Mouse (Mus musculus) heart, adult 2 months (tissue): ENCODE measurements around the gene Gtf3c2. TPM values are rescaled to one million over a fixed set of nuclear protein-coding genes. Genes with fewer than 3 reads are reported as not detected.

Experiments used
- DNase-seq, 2 experiments: peaks; one replicate each; pipeline ENCODE4 v3.0.0; 2021
- H3K27ac ChIP-seq: fragments of 200-600 bp; 2 replicates; pipeline ENCODE4 v1.8.1; 2022
- H3K27me3 ChIP-seq: fragments of 200-500 bp; 2 replicates; pipeline ENCODE4 v1.6.1; 2012; ENCODE audit warnings: mild to moderate bottlenecking, low read length, inconsistent platforms, mixed read lengths; ENCODE audit not compliant: control insufficient read depth, insufficient read depth
- H3K36me3 ChIP-seq: fragments of 200-500 bp; 2 replicates; pipeline ENCODE4 v1.6.1; 2012; ENCODE audit warnings: low read length, inconsistent platforms; ENCODE audit not compliant: control insufficient read depth, insufficient read depth
- H3K4me1 ChIP-seq: fragments of 200-500 bp; 2 replicates; pipeline ENCODE4 v1.6.1; 2011; ENCODE audit warnings: low read length; ENCODE audit not compliant: control insufficient read depth, insufficient read depth
- H3K4me3 ChIP-seq: fragments of 200-600 bp; 2 replicates; pipeline ENCODE4 v1.8.1; 2022
- H3K79me2 ChIP-seq: fragments of 200-500 bp; replicated peaks from 2 replicates; pipeline ENCODE4 v1.6.1; 2012; ENCODE audit warnings: mild to moderate bottlenecking, inconsistent platforms, low read length, moderate library complexity, mixed read lengths; ENCODE audit not compliant: control insufficient read depth, insufficient read depth
- H3K9ac ChIP-seq: fragments of 200-500 bp; 2 replicates; pipeline ENCODE4 v1.6.1; 2012; ENCODE audit warnings: low read depth, mild to moderate bottlenecking, control low read depth, inconsistent platforms, low read length, mixed read lengths
- CTCF ChIP-seq: fragments of 200-600 bp; IDR thresholded peaks from 2 replicates; pipeline ENCODE4 v1.8.1; 2022; ENCODE audit warnings: antibody characterized with exemption, mild to moderate bottlenecking, moderate library complexity
- EP300 ChIP-seq: fragments of 200-500 bp; IDR thresholded peaks from 2 replicates; pipeline ENCODE4 v1.6.1; 2011; ENCODE audit warnings: low read depth, low read length, control low read depth; ENCODE audit not compliant: insufficient read depth
- POLR2A ChIP-seq: fragments of 200-500 bp; IDR thresholded peaks from 2 replicates; pipeline ENCODE4 v1.6.1; 2011; ENCODE audit warnings: mild to moderate bottlenecking, low read depth, low read length, control low read depth; ENCODE audit not compliant: insufficient read depth
- WGBS: fragments of 180-500 bp; shearing (Covaris S2); methylation state at CpG from one replicate; pipeline ENCODE4 v1.1.7; 2018; 5-methylcytosine and 5-hydroxymethylcytosine counted together
- intact Hi-C: fragments of 180-260 bp; cut with DNase I; formaldehyde crosslinking; loops from one replicate; pipeline ENCODE4 v1.15.1; 2025
- long read RNA-seq: library from polyadenylated mRNA; stranded (forward); transcript quantifications from one replicate; pipeline ENCODE4 v2.0.0, GENCODE M21; 2021
- polyA plus RNA-seq: library from polyadenylated mRNA; depleted of rRNA; stranded (reverse); fragments of >200 nt; gene quantifications from 2 replicates; pipeline ENCODE4 v1.2.3, GENCODE M21; 2012; rRNA removed
- total RNA-seq, 2 experiments: library from RNA; stranded (reverse); gene quantifications; 2 replicates each; pipeline ENCODE4 v1.2.3; 2021

Gtf3c2 gene
- total RNA-seq: 10 to 100 TPM; 27.4 to 32.3 TPM
- 34.8 and 56.2 TPM in 2 replicates for polyA plus RNA-seq
- long read RNA-seq, full-length matches to known transcripts: 3 of 13 reads
- long read RNA-seq, partial matches to known transcripts: 4 of 13 reads
- long read RNA-seq, other reads (novel, unspliced or antisense): 6 of 13 reads

- Histone ChIP-seq H3K4me3 (peak within 1 kb of the TSS; percentile 79), H3K4me1 (no peaks in the 10 kb centered on the region), H3K27me3 (no peaks in the 10 kb centered on the region), H3K79me2 (0 out of 2 replicates have a peak, but pooled peaks cover 2% of the 10 kb centered on the region), H3K27ac (peak within 1 kb of the TSS; percentile 94), H3K9ac (peak within 1 kb of the TSS; percentile 73), H3K36me3 (no peaks in the 10 kb centered on the region; the same call in 1 of the 2 replicates)
- intact Hi-C loops: loop anchor here (1.0 to 5.0 kb wide), 5 partner anchors 13 to 128 kb away; partner anchors contain the start of genes Cad, Eif2b4, Ift172 and Mpv17
- peak; percentile 93 to 95 for DNase-seq
- TF ChIP-seq EP300 (peak; percentile 69), CTCF (peak; percentile 29; the same call in 1 of the 2 replicates), POLR2A (peak; percentile 88)
- WGBS: 1% methylated on average over 59 of the region's 59 CpGs
Measured at GRCm38 (mm10) chr5:31179766-31180630, at the start of gene Gtf3c2, which contains the start of gene Gm29609. Gtf3c2 (minus strand) TSS chr5:31180144. Gm29609 (minus strand) TSS chr5:31179911.

- no peak for DNase-seq
- TF ChIP-seq CTCF (no peak), POLR2A (no peak), EP300 (no peak)
- H3K79me2 ChIP-seq: no peaks in the 10 kb centered on the region
- H3K4me3 ChIP-seq: no peak overlapping the region
- no peaks in the 10 kb centered on the region for H3K36me3 ChIP-seq
- intact Hi-C loops: no loop called here
- no peaks in the 10 kb centered on the region for H3K27me3 ChIP-seq
- H3K27ac ChIP-seq: no peak overlapping the region
- WGBS: 63% methylated on average over 1 of the region's 1 CpGs
- no peak overlapping the region for H3K9ac ChIP-seq
- no peaks in the 10 kb centered on the region for H3K4me1 ChIP-seq
Measured at GRCm38 (mm10) chr5:31226641-31227040, 46.7 kb upstream of the Gtf3c2 start.

GRCm38 (mm10) chr5:31222696-31223095 lies 42.8 kb upstream of the Gtf3c2 start:
- H3K9ac ChIP-seq: no peak overlapping the region
- TF ChIP-seq CTCF (no peak), EP300 (no peak), POLR2A (no peak)
- no peaks in the 10 kb centered on the region for H3K27me3 ChIP-seq
- H3K79me2 ChIP-seq: 0 out of 2 replicates have a peak, but pooled peaks cover 2% of the 10 kb centered on the region
- intact Hi-C loops: loop anchor here (5.0 kb wide), 1 partner anchor 105 kb away; no protein-coding TSS in a partner anchor
- H3K4me1 ChIP-seq: peaks cover 6% of the 10 kb centered on the region
- 95% methylated on average over 9 of the region's 9 CpGs for WGBS
- no peak overlapping the region for H3K27ac ChIP-seq
- H3K4me3 ChIP-seq: no peak overlapping the region
- H3K36me3 ChIP-seq: peaks cover 7% of the 10 kb centered on the region
- no peak for DNase-seq

GRCm38 (mm10) chr5:31221304-31221945 lies 41.5 kb upstream of the Gtf3c2 start:
- peak; percentile 41 for TF ChIP-seq CTCF
- TF ChIP-seq POLR2A: no peak
- no peak for DNase-seq
- H3K79me2 ChIP-seq: peaks cover 4% of the 10 kb centered on the region
- peak overlapping the region; percentile 73; the same call in 1 of the 2 replicates for H3K9ac ChIP-seq
- WGBS: 20% methylated on average over 11 of the region's 11 CpGs
- intact Hi-C loops: loop anchor here (2.0 to 5.0 kb wide), 3 partner anchors 19 to 106 kb away; partner anchors contain the start of genes Mpv17 and Zfp513
- no peaks in the 10 kb centered on the region for H3K27me3 ChIP-seq
- peak overlapping the region; percentile 92 for H3K27ac ChIP-seq
- peak overlapping the region; percentile 98 for H3K4me3 ChIP-seq
- H3K36me3 ChIP-seq: peaks cover 7% of the 10 kb centered on the region
- H3K4me1 ChIP-seq: peaks cover 6% of the 10 kb centered on the region

- DNase-seq: peak; percentile 98 to 100
- intact Hi-C loops: loop anchor here (1.0 to 5.0 kb wide), 5 partner anchors 18 to 107 kb away; partner anchors contain the start of genes Ift172, Mpv17, Nrbp1 and Zfp513
- TF ChIP-seq POLR2A (peak; percentile 96), EP300 (no peak)
- H3K9ac ChIP-seq: peak within 1 kb of the TSS; percentile 94
- peak within 1 kb of the TSS; percentile 92 for H3K27ac ChIP-seq
- H3K4me1 ChIP-seq: peaks cover 6% of the 10 kb centered on the region
- peaks cover 7% of the 10 kb centered on the region for H3K36me3 ChIP-seq
- peaks cover 4% of the 10 kb centered on the region for H3K79me2 ChIP-seq
- H3K27me3 ChIP-seq: no peaks in the 10 kb centered on the region
- H3K4me3 ChIP-seq: peak within 1 kb of the TSS; percentile 98
- under 1% methylated on average over 70 of the region's 70 CpGs for WGBS
Measured at GRCm38 (mm10) chr5:31220448-31221303, 40.7 kb upstream of the Gtf3c2 start, which contains the start of gene Ppm1g. Ppm1g (minus strand) TSS chr5:31220687.
